Mouse (Mus musculus) limb, embryonic 14.5 days (tissue): ENCODE data around the gene Ncaph2. TPM values are rescaled to one million over a fixed set of nuclear protein-coding genes. Genes with fewer than 3 reads are reported as not detected.

Experiments
- ATAC-seq: fragments of 200-750 bp; cut with Nextera tagmentation; 2 replicates; pipeline ENCODE4 v1.8.0; 2017; ENCODE audit warnings: low read depth, moderate number of reproducible peaks, moderate TSS enrichment; ENCODE audit not compliant: low FRiP score
- DNase-seq: peaks from one replicate; pipeline ENCODE4 v3.0.0-alpha.2; 2015; ENCODE audit warnings: low spot score
- H3K27ac ChIP-seq: fragments of 300-500 bp; sonication (generic); replicated peaks from 2 replicates; pipeline ENCODE4 v1.5.1; 2014; ENCODE audit warnings: low read depth, mild to moderate bottlenecking, low read length, moderate library complexity, mixed read lengths
- H3K27me3 ChIP-seq: fragments of 300-500 bp; sonication (generic); 2 replicates; pipeline ENCODE4 v1.6.1; 2014; ENCODE audit warnings: low read length, mixed read lengths; ENCODE audit not compliant: control insufficient read depth, insufficient read depth
- H3K36me3 ChIP-seq: fragments of 300-500 bp; sonication (generic); 2 replicates; pipeline ENCODE4 v1.6.1; 2014; ENCODE audit warnings: mild to moderate bottlenecking, low read length, moderate library complexity, mixed read lengths; ENCODE audit not compliant: control insufficient read depth, insufficient read depth
- H3K4me1 ChIP-seq: fragments of 300-500 bp; sonication (generic); 2 replicates; pipeline ENCODE4 v1.6.1; 2014; ENCODE audit warnings: antibody characterized with exemption, low read length, mixed read lengths; ENCODE audit not compliant: control insufficient read depth, insufficient read depth
- H3K4me2 ChIP-seq: fragments of 300-500 bp; sonication (generic); replicated peaks from 2 replicates; pipeline ENCODE4 v1.6.1; 2014; ENCODE audit warnings: low read depth, mild to moderate bottlenecking, low read length, moderate library complexity; ENCODE audit not compliant: severe bottlenecking
- H3K4me3 ChIP-seq: fragments of 300-500 bp; sonication (generic); replicated peaks from 2 replicates; pipeline ENCODE4 v1.5.1; 2014; ENCODE audit warnings: low read length
- H3K9ac ChIP-seq: fragments of 300-500 bp; sonication (generic); 2 replicates; pipeline ENCODE4 v1.6.1; 2014; ENCODE audit warnings: mild to moderate bottlenecking, low read depth, low read length, moderate library complexity; ENCODE audit not compliant: severe bottlenecking
- H3K9me3 ChIP-seq: fragments of 300-500 bp; sonication (generic); 2 replicates; pipeline ENCODE4 v1.6.1; 2016; ENCODE audit warnings: low read length; ENCODE audit not compliant: control insufficient read depth
- POLR2A ChIP-seq: fragments of 200-500 bp; IDR thresholded peaks from 2 replicates; pipeline ENCODE4 v1.8.0; 2012; ENCODE audit warnings: inconsistent platforms, mild to moderate bottlenecking, moderate library complexity, borderline replicate concordance; ENCODE audit not compliant: insufficient read depth, insufficient read length; ENCODE audit errors: extremely low read depth
- WGBS: fragments of 180-500 bp; shearing (Covaris S2); extraction: QIAGEN DNeasy Blood & Tissue Kit; methylation state at CpG from one replicate; pipeline ENCODE4 v1.1.7; 2014; 5-methylcytosine and 5-hydroxymethylcytosine counted together
- polyA plus RNA-seq, 2 experiments: library from polyadenylated mRNA; depleted of rRNA in 1 of 2; stranded (reverse) in 1 of 2; unstranded in 1 of 2; fragments of >200 nt; fragmentation: Nextera tagmentation in 1 of 2; extraction: Ambion mirVana in 1 of 2; gene quantifications; 2 replicates each; pipeline versions ENCODE4 v1.2.1 to v1.2.3; 2012 to 2014

The Ncaph2 gene
- polyA plus RNA-seq, 2 experiments = 145 to 153 TPM

- no peak for TF ChIP-seq POLR2A
- WGBS = 30% methylated on average over 1 of the region's 1 CpGs
- no peak overlapping the region for H3K9ac ChIP-seq
Measured at GRCm38 (mm10) chr15:89399716-89400115, 44.2 kb downstream of the Ncaph2 start.

GRCm38 (mm10) chr15:89402471-89402870, 47.0 kb downstream of the Ncaph2 start:
- no peaks in the 10 kb centered on the region for H3K9me3 ChIP-seq
- no peak overlapping the region for H3K9ac ChIP-seq
- DNase-seq (no peak), ATAC-seq (no peak)
- no peak overlapping the region for H3K4me3 ChIP-seq
- WGBS = 85% methylated on average over 1 of the region's 1 CpGs
- no peaks in the 10 kb centered on the region for H3K36me3 ChIP-seq
- no peak for TF ChIP-seq POLR2A
- H3K27ac ChIP-seq = no peak overlapping the region
- H3K4me1 ChIP-seq = no peaks in the 10 kb centered on the region
- no peak overlapping the region for H3K4me2 ChIP-seq
- no peaks in the 10 kb centered on the region for H3K27me3 ChIP-seq

More at GRCm38 (mm10) chr15:89399716-89400115, 44.2 kb downstream of the Ncaph2 start:
- DNase-seq = no peak
- no peak overlapping the region for H3K4me2 ChIP-seq
- H3K36me3 ChIP-seq = no peaks in the 10 kb centered on the region
- H3K9me3 ChIP-seq = no peaks in the 10 kb centered on the region
- no peaks in the 10 kb centered on the region for H3K27me3 ChIP-seq
- no peak overlapping the region for H3K4me3 ChIP-seq
- ATAC-seq = no peak
- no peaks in the 10 kb centered on the region for H3K4me1 ChIP-seq
- H3K27ac ChIP-seq = no peak overlapping the region

- H3K4me2 ChIP-seq = no peak overlapping the region
- H3K27ac ChIP-seq = no peak overlapping the region
- H3K4me3 ChIP-seq = no peak overlapping the region
- H3K27me3 ChIP-seq = no peaks in the 10 kb centered on the region
- H3K9me3 ChIP-seq = no peaks in the 10 kb centered on the region
- no peak for DNase-seq
- no peak overlapping the region for H3K9ac ChIP-seq
- ATAC-seq = no peak
- TF ChIP-seq POLR2A = no peak
- 76% methylated on average over 10 of the region's 10 CpGs for WGBS
- no peaks in the 10 kb centered on the region for H3K4me1 ChIP-seq
- H3K36me3 ChIP-seq = no peaks in the 10 kb centered on the region
Measured at GRCm38 (mm10) chr15:89404831-89405623, 49.5 kb downstream of the Ncaph2 start.

- Histone ChIP-seq H3K27ac (no peak overlapping the region), H3K9me3 (no peaks in the 10 kb centered on the region), H3K27me3 (no peaks in the 10 kb centered on the region), H3K4me1 (no peaks in the 10 kb centered on the region), H3K4me3 (no peak overlapping the region), H3K9ac (no peak overlapping the region), H3K36me3 (no peaks in the 10 kb centered on the region), H3K4me2 (no peak overlapping the region)
- ATAC-seq (no peak), DNase-seq (no peak)
- no peak for TF ChIP-seq POLR2A
Measured at GRCm38 (mm10) chr15:89406691-89407090, 51.2 kb downstream of the Ncaph2 start.

- no peak for DNase-seq
- Histone ChIP-seq H3K9me3 (no peaks in the 10 kb centered on the region), H3K4me2 (no peak within 1 kb of the TSS), H3K4me1 (no peaks in the 10 kb centered on the region), H3K27me3 (no peaks in the 10 kb centered on the region), H3K36me3 (no peaks in the 10 kb centered on the region), H3K27ac (no peak within 1 kb of the TSS), H3K9ac (no peak within 1 kb of the TSS), H3K4me3 (no peak within 1 kb of the TSS)
- WGBS = 82% methylated on average over 21 of the region's 24 CpGs
- no peak for TF ChIP-seq POLR2A
- ATAC-seq = no peak
Measured at GRCm38 (mm10) chr15:89410118-89410517, 54.6 kb downstream of the Ncaph2 start, which contains the start of gene Syce3. Gene Syce3, minus strand, starts transcription at chr15:89410503.

GRCm38 (mm10) chr15:89415282-89415681, 59.8 kb downstream of the Ncaph2 start:
- Histone ChIP-seq H3K9ac (no peak overlapping the region), H3K27me3 (no peaks in the 10 kb centered on the region), H3K4me3 (no peak overlapping the region), H3K36me3 (peaks cover 5% of the 10 kb centered on the region), H3K4me1 (no peaks in the 10 kb centered on the region), H3K9me3 (no peaks in the 10 kb centered on the region), H3K4me2 (no peak overlapping the region), H3K27ac (no peak overlapping the region)
- TF ChIP-seq POLR2A = no peak
- no peak for ATAC-seq
- 89% methylated on average over 8 of the region's 8 CpGs for WGBS
- DNase-seq = no peak
